Mouse (Mus musculus) induced T-regulatory cell, adult 2 months (primary cell): ENCODE results near the gene Gm10999.
"Not testable (repeated sequence)": the region's sequence is repeated elsewhere in the genome, so short reads cannot be mapped to it uniquely, and the experiment has no call there.

Experiments used
- DNase-seq: peaks from one replicate; pipeline ENCODE4 v3.0.0-alpha.2; 2012; ENCODE audit warnings: low read depth

Gm10999 gene

DNA sequence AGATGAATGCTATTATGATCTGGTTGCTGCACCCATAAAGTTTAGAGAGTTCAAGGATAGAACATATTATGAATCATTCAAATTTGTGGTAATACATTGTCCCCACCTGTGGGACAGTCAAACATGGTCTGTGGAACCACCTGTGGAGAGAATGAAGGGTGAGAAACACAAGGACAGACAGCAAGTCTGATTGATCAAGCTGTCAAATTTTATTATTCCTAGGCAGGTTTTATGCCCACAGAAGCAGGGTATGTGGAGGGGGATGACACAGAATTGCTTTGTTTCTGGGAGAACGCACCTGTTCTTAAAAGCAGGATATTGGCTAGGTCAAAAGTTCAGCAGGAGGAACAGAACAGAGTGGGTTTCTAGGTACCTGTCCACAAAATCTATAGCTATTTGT, at the start of gene Gm10999:
Gm10999 (minus strand) TSS at position 101 of the 400 bp plus-strand sequence.
- no peak for DNase-seq

DNA sequence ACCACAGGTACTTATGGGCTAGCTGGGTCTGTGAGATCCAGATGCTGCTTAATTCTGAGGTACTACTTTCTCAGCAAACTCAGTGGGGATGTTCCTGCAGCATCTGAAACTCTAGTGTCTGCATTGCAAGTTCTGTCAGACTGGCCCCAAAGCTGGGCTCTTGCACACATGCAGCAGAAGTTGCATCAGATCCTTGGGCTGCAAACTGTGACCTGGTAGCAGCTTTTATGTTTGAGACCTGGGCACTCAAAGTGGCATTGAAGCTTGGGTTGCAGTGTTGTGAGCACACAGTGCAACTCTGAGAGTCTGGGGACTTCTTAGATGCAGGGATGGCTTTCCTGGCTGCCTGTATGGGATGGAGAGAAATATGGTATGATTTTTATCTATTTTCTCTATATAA, 2.0 kb upstream of the Gm10999 start:
- no peak for DNase-seq

DNA sequence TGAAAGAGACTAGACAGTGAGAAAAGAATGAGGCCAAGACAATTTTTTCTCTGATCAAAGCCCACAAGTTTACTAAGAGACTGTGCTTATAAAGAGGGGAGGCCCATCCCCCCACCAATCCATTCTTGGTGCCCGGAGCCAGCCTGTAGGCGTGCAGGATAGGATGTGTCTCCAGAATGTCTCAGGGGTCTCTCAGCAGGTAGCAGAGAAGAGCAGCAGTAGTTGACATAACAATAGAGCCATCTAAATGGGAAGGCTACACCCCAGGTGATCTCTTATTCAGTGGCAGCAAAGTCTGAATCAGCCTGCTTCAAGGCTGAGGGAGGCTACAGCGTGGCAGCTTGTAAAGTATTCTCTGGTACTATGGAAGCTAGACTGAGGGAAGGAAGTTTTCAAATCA, 15.7 kb downstream of the Gm10999 start:
- DNase-seq: not testable (repeated sequence)
